Mouse (Mus musculus): Measurements from ENCODE around the gene Ap1g2. TPM values are rescaled to one million over a fixed set of nuclear protein-coding genes. Genes with fewer than 3 reads are reported as not detected.
A peak's percentile ranks its signal among the peaks of the same experiment; 100 is the strongest.

Ap1g2 gene
- polyA plus RNA-seq, 1 experiment, result 2.4 TPM

GRCm38 (mm10) chr14:55114759-55115701, 8.6 kb upstream of the Ap1g2 start:
- Histone ChIP-seq H3K27me3 (ENCODE audit: control insufficient read depth) (peaks cover 84% of the 10 kb centered on the region), H3K4me3 (replicated peaks) (peak overlapping the region; percentile 18), H3K9me3 (ENCODE audit: control insufficient read depth, low read length) (peaks cover 4% of the 10 kb centered on the region; the same call in 1 of the 2 replicates), H3K4me1 (ENCODE audit: control insufficient read depth) (peaks cover 5% of the 10 kb centered on the region), H3K36me3 (ENCODE audit: control insufficient read depth) (no peaks in the 10 kb centered on the region)
- TF ChIP-seq GATA1 (IDR thresholded peaks at IDR 0.05; ENCODE audit: low read length), result no peak
- no peak for TF ChIP-seq TAL1 (IDR thresholded peaks at IDR 0.05; ENCODE audit: low read length)

- H3K4me1 ChIP-seq (ENCODE audit: control insufficient read depth), result peaks cover 5% of the 10 kb centered on the region
- no peaks in the 10 kb centered on the region for H3K36me3 ChIP-seq (ENCODE audit: control insufficient read depth)
- H3K9me3 ChIP-seq (ENCODE audit: control insufficient read depth, low read length), result peaks cover 4% of the 10 kb centered on the region; the same call in 1 of the 2 replicates
- peaks cover 91% of the 10 kb centered on the region for H3K27me3 ChIP-seq (ENCODE audit: control insufficient read depth)
- TF ChIP-seq GATA1 (IDR thresholded peaks at IDR 0.05; ENCODE audit: low read length) (no peak), TAL1 (IDR thresholded peaks at IDR 0.05; ENCODE audit: low read length) (no peak)
- no peak overlapping the region for H3K4me3 ChIP-seq (replicated peaks)
Observed at GRCm38 (mm10) chr14:55113975-55114645, 7.7 kb upstream of the Ap1g2 start.

- peaks cover 4% of the 10 kb centered on the region; the same call in 1 of the 2 replicates for H3K9me3 ChIP-seq (ENCODE audit: control insufficient read depth, low read length)
- no peak overlapping the region for H3K4me3 ChIP-seq (replicated peaks)
- H3K4me1 ChIP-seq (ENCODE audit: control insufficient read depth), result peaks cover 5% of the 10 kb centered on the region
- no peak for TF ChIP-seq GATA1 (IDR thresholded peaks at IDR 0.05; ENCODE audit: low read length)
- no peak for TF ChIP-seq TAL1 (IDR thresholded peaks at IDR 0.05; ENCODE audit: low read length)
- peaks cover 93% of the 10 kb centered on the region for H3K27me3 ChIP-seq (ENCODE audit: control insufficient read depth)
- H3K36me3 ChIP-seq (ENCODE audit: control insufficient read depth), result no peaks in the 10 kb centered on the region
Observed at GRCm38 (mm10) chr14:55113351-55113974, 7.1 kb upstream of the Ap1g2 start.

- TF ChIP-seq TAL1 (IDR thresholded peaks at IDR 0.05; ENCODE audit: low read length), result no peak
- TF ChIP-seq GATA1 (IDR thresholded peaks at IDR 0.05; ENCODE audit: low read length), result no peak
- no peak overlapping the region for H3K4me3 ChIP-seq (replicated peaks)
- H3K4me1 ChIP-seq (ENCODE audit: control insufficient read depth), result peaks cover 14% of the 10 kb centered on the region
- no peaks in the 10 kb centered on the region for H3K36me3 ChIP-seq (ENCODE audit: control insufficient read depth)
- peaks cover 4% of the 10 kb centered on the region; the same call in 1 of the 2 replicates for H3K9me3 ChIP-seq (ENCODE audit: control insufficient read depth, low read length)
- H3K27me3 ChIP-seq (ENCODE audit: control insufficient read depth), result peaks cover 82% of the 10 kb centered on the region
Observed at GRCm38 (mm10) chr14:55111720-55112119, 5.3 kb upstream of the Ap1g2 start.

GRCm38 (mm10) chr14:55110076-55110475, 3.7 kb upstream of the Ap1g2 start:
- Histone ChIP-seq H3K27me3 (ENCODE audit: control insufficient read depth) (peaks cover 66% of the 10 kb centered on the region), H3K4me1 (ENCODE audit: control insufficient read depth) (peaks cover 30% of the 10 kb centered on the region), H3K4me3 (replicated peaks) (no peak overlapping the region), H3K36me3 (ENCODE audit: control insufficient read depth) (no peaks in the 10 kb centered on the region), H3K9me3 (ENCODE audit: control insufficient read depth, low read length) (peaks cover 4% of the 10 kb centered on the region; the same call in 1 of the 2 replicates)
- TF ChIP-seq GATA1 (IDR thresholded peaks at IDR 0.05; ENCODE audit: low read length), result no peak
- no peak for TF ChIP-seq TAL1 (IDR thresholded peaks at IDR 0.05; ENCODE audit: low read length)

- no peak overlapping the region for H3K4me3 ChIP-seq (replicated peaks)
- H3K36me3 ChIP-seq (ENCODE audit: control insufficient read depth), result peaks cover 5% of the 10 kb centered on the region
- H3K27me3 ChIP-seq (ENCODE audit: control insufficient read depth), result peaks cover 58% of the 10 kb centered on the region
- peaks cover 33% of the 10 kb centered on the region for H3K4me1 ChIP-seq (ENCODE audit: control insufficient read depth)
- TF ChIP-seq GATA1 (IDR thresholded peaks at IDR 0.05; ENCODE audit: low read length), result no peak
- no peak for TF ChIP-seq TAL1 (IDR thresholded peaks at IDR 0.05; ENCODE audit: low read length)
- peaks cover under 1% of the 10 kb centered on the region; the same call in 1 of the 2 replicates for H3K9me3 ChIP-seq (ENCODE audit: control insufficient read depth, low read length)
Observed at GRCm38 (mm10) chr14:55109048-55109873, 2.9 kb upstream of the Ap1g2 start.

GRCm38 (mm10) chr14:55108202-55108870, 1.9 kb upstream of the Ap1g2 start:
- no peak for TF ChIP-seq GATA1 (IDR thresholded peaks at IDR 0.05; ENCODE audit: low read length)
- TF ChIP-seq TAL1 (IDR thresholded peaks at IDR 0.05; ENCODE audit: low read length), result no peak
- H3K4me1 ChIP-seq (ENCODE audit: control insufficient read depth), result peaks cover 33% of the 10 kb centered on the region
- H3K4me3 ChIP-seq (replicated peaks), result no peak overlapping the region
- peaks cover 48% of the 10 kb centered on the region for H3K27me3 ChIP-seq (ENCODE audit: control insufficient read depth)
- peaks cover 15% of the 10 kb centered on the region for H3K36me3 ChIP-seq (ENCODE audit: control insufficient read depth)
- no peaks in the 10 kb centered on the region for H3K9me3 ChIP-seq (ENCODE audit: control insufficient read depth, low read length)

- TF ChIP-seq GATA1 (IDR thresholded peaks at IDR 0.05; ENCODE audit: low read length) (no peak), TAL1 (IDR thresholded peaks at IDR 0.05; ENCODE audit: low read length) (no peak)
- H3K36me3 ChIP-seq (ENCODE audit: control insufficient read depth), result peaks cover 28% of the 10 kb centered on the region
- H3K4me1 ChIP-seq (ENCODE audit: control insufficient read depth), result peaks cover 33% of the 10 kb centered on the region
Observed at GRCm38 (mm10) chr14:55106990-55107389, 597 bp upstream of the Ap1g2 start.

More at GRCm38 (mm10) chr14:55106990-55107389, 597 bp upstream of the Ap1g2 start:
- Histone ChIP-seq H3K9me3 (ENCODE audit: control insufficient read depth, low read length) (no peaks in the 10 kb centered on the region), H3K4me3 (replicated peaks) (peak overlapping the region; percentile 76), H3K27me3 (ENCODE audit: control insufficient read depth) (peaks cover 39% of the 10 kb centered on the region)

Data from erythroblast, embryonic 14.5 days (primary cell).